Mouse (Mus musculus): ENCODE measurements around the gene Tbl2. TPM values are rescaled to one million over a fixed set of nuclear protein-coding genes. Genes with fewer than 3 reads are reported as not detected.

Tbl2 gene
- total and polyA plus RNA-seq, 2 experiments from 2014 or later = 10.7 to 36.9 TPM

- no peak overlapping the region for H3K27ac ChIP-seq
- no peaks in the 10 kb centered on the region for H3K27me3 ChIP-seq (ENCODE audit: insufficient read depth, low read length)
- H3K36me3 ChIP-seq (ENCODE audit: insufficient read depth, low read length) = no peaks in the 10 kb centered on the region
- no peak overlapping the region for H3K9ac ChIP-seq (replicated peaks; ENCODE audit: low read length)
- no peaks in the 10 kb centered on the region for H3K4me1 ChIP-seq (ENCODE audit: insufficient read depth, low read length)
- TF ChIP-seq CTCF (IDR thresholded peaks at IDR 0.05; ENCODE audit: low read depth) = peak; percentile 13; the same call in 1 of the 2 replicates
- no peak for DNase-seq (ENCODE audit: low spot score)
- no peak for ATAC-seq
- no peak overlapping the region for H3K4me3 ChIP-seq (ENCODE audit: low read length)
- no peaks in the 10 kb centered on the region for H3K9me3 ChIP-seq (ENCODE audit: low read length)
- H3K4me2 ChIP-seq (ENCODE audit: low read depth, low read length) = no peak overlapping the region
These were observed 3.5 kb upstream of the Tbl2 start for GRCm38 (mm10) chr5:135145955-135146354.

GRCm38 (mm10) chr5:135148715-135149052, 773 bp upstream of the Tbl2 start:
- under 1% methylated on average over 13 of the region's 13 CpGs for WGBS

GRCm38 (mm10) chr5:135149820-135150178, 342 bp downstream of the Tbl2 start:
- ATAC-seq (no peak), DNase-seq (ENCODE audit: low spot score) (peak; percentile 5)
- H3K9me3 ChIP-seq (ENCODE audit: low read length) = no peaks in the 10 kb centered on the region
- H3K4me2 ChIP-seq (ENCODE audit: low read depth, low read length) = peak overlapping the region; percentile 95
- TF ChIP-seq CTCF (IDR thresholded peaks at IDR 0.05; ENCODE audit: low read depth) = no peak
- no peaks in the 10 kb centered on the region for H3K4me1 ChIP-seq (ENCODE audit: insufficient read depth, low read length)
- H3K36me3 ChIP-seq (ENCODE audit: insufficient read depth, low read length) = no peaks in the 10 kb centered on the region; the same call in 1 of the 2 replicates
- peak overlapping the region; percentile 66 for H3K4me3 ChIP-seq (ENCODE audit: low read length)
- WGBS = under 1% methylated on average over 23 of the region's 23 CpGs
- H3K27me3 ChIP-seq (ENCODE audit: insufficient read depth, low read length) = no peaks in the 10 kb centered on the region
- H3K27ac ChIP-seq = peak overlapping the region; percentile 87; the same call in 1 of the 2 replicates
- peak overlapping the region; percentile 62 for H3K9ac ChIP-seq (replicated peaks; ENCODE audit: low read length)

More at GRCm38 (mm10) chr5:135148715-135149052, 773 bp upstream of the Tbl2 start:
- no peaks in the 10 kb centered on the region for H3K27me3 ChIP-seq (ENCODE audit: insufficient read depth, low read length)
- H3K4me1 ChIP-seq (ENCODE audit: insufficient read depth, low read length) = no peaks in the 10 kb centered on the region
- ATAC-seq (no peak), DNase-seq (ENCODE audit: low spot score) (no peak)
- H3K36me3 ChIP-seq (ENCODE audit: insufficient read depth, low read length) = no peaks in the 10 kb centered on the region
- H3K4me2 ChIP-seq (ENCODE audit: low read depth, low read length) = peak overlapping the region; percentile 95
- peak overlapping the region; percentile 66 for H3K4me3 ChIP-seq (ENCODE audit: low read length)
- no peak overlapping the region; the same call in 1 of the 2 replicates for H3K27ac ChIP-seq
- no peak for TF ChIP-seq CTCF (IDR thresholded peaks at IDR 0.05; ENCODE audit: low read depth)
- H3K9ac ChIP-seq (replicated peaks; ENCODE audit: low read length) = peak overlapping the region; percentile 62; the same call in 1 of the 2 replicates
- H3K9me3 ChIP-seq (ENCODE audit: low read length) = no peaks in the 10 kb centered on the region

- no peak for ATAC-seq
- 97% methylated on average over 4 of the region's 4 CpGs for WGBS
- Histone ChIP-seq H3K27me3 (ENCODE audit: insufficient read depth, low read length) (no peaks in the 10 kb centered on the region), H3K4me1 (ENCODE audit: insufficient read depth, low read length) (no peaks in the 10 kb centered on the region), H3K9ac (replicated peaks; ENCODE audit: low read length) (no peak overlapping the region), H3K27ac (no peak overlapping the region), H3K36me3 (ENCODE audit: insufficient read depth, low read length) (peaks cover 37% of the 10 kb centered on the region; the same call in 1 of the 2 replicates), H3K9me3 (ENCODE audit: low read length) (no peaks in the 10 kb centered on the region), H3K4me2 (ENCODE audit: low read depth, low read length) (no peak overlapping the region), H3K4me3 (ENCODE audit: low read length) (no peak overlapping the region)
- DNase-seq (ENCODE audit: low spot score) = no peak
- TF ChIP-seq CTCF (IDR thresholded peaks at IDR 0.05; ENCODE audit: low read depth) = peak; percentile 30
These were observed 7.0 kb downstream of the Tbl2 start for GRCm38 (mm10) chr5:135156496-135156895.

- no peak overlapping the region for H3K4me3 ChIP-seq (ENCODE audit: low read length)
- no peak overlapping the region for H3K9ac ChIP-seq (replicated peaks; ENCODE audit: low read length)
- no peak overlapping the region for H3K4me2 ChIP-seq (ENCODE audit: low read depth, low read length)
- WGBS = 90% methylated on average over 4 of the region's 4 CpGs
- H3K4me1 ChIP-seq (ENCODE audit: insufficient read depth, low read length) = no peaks in the 10 kb centered on the region
- H3K9me3 ChIP-seq (ENCODE audit: low read length) = no peaks in the 10 kb centered on the region
- peaks cover 32% of the 10 kb centered on the region; the same call in 1 of the 2 replicates for H3K36me3 ChIP-seq (ENCODE audit: insufficient read depth, low read length)
- DNase-seq (ENCODE audit: low spot score) (peak; percentile 46), ATAC-seq (peak; percentile 62; the same call in 1 of the 2 replicates)
- no peaks in the 10 kb centered on the region for H3K27me3 ChIP-seq (ENCODE audit: insufficient read depth, low read length)
- TF ChIP-seq CTCF (IDR thresholded peaks at IDR 0.05; ENCODE audit: low read depth) = no peak
- H3K27ac ChIP-seq = peak overlapping the region; percentile 45; the same call in 1 of the 2 replicates
These were observed 11.8 kb downstream of the Tbl2 start for GRCm38 (mm10) chr5:135161221-135161620.

- Histone ChIP-seq H3K36me3 (ENCODE audit: insufficient read depth, low read length) (peaks cover 31% of the 10 kb centered on the region; the same call in 1 of the 2 replicates), H3K27ac (peak overlapping the region; percentile 45; the same call in 1 of the 2 replicates), H3K4me2 (ENCODE audit: low read depth, low read length) (no peak overlapping the region), H3K4me3 (ENCODE audit: low read length) (no peak overlapping the region), H3K9ac (replicated peaks; ENCODE audit: low read length) (no peak overlapping the region), H3K27me3 (ENCODE audit: insufficient read depth, low read length) (no peaks in the 10 kb centered on the region), H3K4me1 (ENCODE audit: insufficient read depth, low read length) (no peaks in the 10 kb centered on the region), H3K9me3 (ENCODE audit: low read length) (no peaks in the 10 kb centered on the region)
- 85% methylated on average over 7 of the region's 7 CpGs for WGBS
- no peak for TF ChIP-seq CTCF (IDR thresholded peaks at IDR 0.05; ENCODE audit: low read depth)
- no peak for DNase-seq (ENCODE audit: low spot score)
- no peak for ATAC-seq
These were observed 12.2 kb downstream of the Tbl2 start for GRCm38 (mm10) chr5:135161650-135162049.

- Histone ChIP-seq H3K9me3 (ENCODE audit: low read length) (no peaks in the 10 kb centered on the region), H3K4me1 (ENCODE audit: insufficient read depth, low read length) (no peaks in the 10 kb centered on the region), H3K27me3 (ENCODE audit: insufficient read depth, low read length) (no peaks in the 10 kb centered on the region), H3K9ac (replicated peaks; ENCODE audit: low read length) (no peak overlapping the region), H3K27ac (no peak overlapping the region), H3K4me2 (ENCODE audit: low read depth, low read length) (no peak overlapping the region), H3K4me3 (ENCODE audit: low read length) (no peak overlapping the region), H3K36me3 (ENCODE audit: insufficient read depth, low read length) (peaks cover 29% of the 10 kb centered on the region; the same call in 1 of the 2 replicates)
- DNase-seq (ENCODE audit: low spot score) (no peak), ATAC-seq (no peak)
- no peak for TF ChIP-seq CTCF (IDR thresholded peaks at IDR 0.05; ENCODE audit: low read depth)
- WGBS = 98% methylated on average over 8 of the region's 8 CpGs
These were observed 12.9 kb downstream of the Tbl2 start for GRCm38 (mm10) chr5:135162361-135162760.

All from hindbrain, postnatal 0 days (tissue).